Mouse (Mus musculus) myocyte (in vitro differentiated cells): ENCODE results near the gene Krtap31-1.

Experiments used
- E2F4 ChIP-seq: IDR thresholded peaks from one replicate; pipeline ENCODE4 v1.6.1; 2011; ENCODE audit warnings: mild to moderate bottlenecking, control low read depth, moderate library complexity; ENCODE audit not compliant: insufficient read depth
- MAX ChIP-seq: IDR thresholded peaks from one replicate; pipeline ENCODE4 v1.6.1; 2011; ENCODE audit warnings: low read depth, mild to moderate bottlenecking, control low read depth
- MYOD1 ChIP-seq, 3 experiments: IDR thresholded peaks; one replicate each; pipeline ENCODE4 v1.6.1; 2011; ENCODE audit warnings: control low read depth in 2 of 3, low read depth in 2 of 3, mild to moderate bottlenecking in 2 of 3, moderate library complexity in 1 of 3; ENCODE audit not compliant: insufficient read length in 2 of 3, control insufficient read depth in 1 of 3
- POLR2A ChIP-seq: IDR thresholded peaks from one replicate; pipeline ENCODE4 v1.6.1; 2011; ENCODE audit warnings: low read depth, mild to moderate bottlenecking, control low read depth, moderate library complexity; ENCODE audit not compliant: insufficient read length
- POLR2AphosphoS2 ChIP-seq: IDR thresholded peaks from one replicate; pipeline ENCODE4 v1.6.1; 2011; ENCODE audit warnings: low read depth, control low read depth; ENCODE audit not compliant: insufficient read length

DNA sequence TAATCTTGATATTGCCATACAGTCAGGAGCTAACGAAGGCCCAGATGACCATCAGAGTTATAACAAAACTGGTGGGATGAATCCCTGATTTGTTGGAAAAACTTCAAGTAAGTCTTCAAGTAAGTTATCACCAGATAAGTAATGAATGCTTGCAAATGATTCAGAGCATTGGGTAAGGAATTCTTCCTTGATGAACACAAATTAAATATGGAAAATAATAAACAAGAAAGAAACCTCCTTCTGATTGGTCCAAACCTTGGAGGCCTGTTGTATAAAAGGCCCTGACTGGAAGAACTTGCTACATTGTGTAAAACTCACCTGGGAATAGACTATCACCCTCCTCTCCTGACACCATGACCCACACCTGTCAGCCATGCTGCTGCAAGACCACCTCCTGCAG lies 28.3 kb downstream of the Krtap31-1 start, which contains the start of gene Krtap31-2:
- TF ChIP-seq POLR2A = no peak
- no peak for TF ChIP-seq MAX
- TF ChIP-seq POLR2AphosphoS2 = no peak
- TF ChIP-seq MYOD1 (IDR thresholded peaks at IDR 0.05; ENCODE audit: control insufficient read depth in 1 of 3, insufficient read length in 2 of 3, low read depth in 2 of 3) = no peak
- TF ChIP-seq E2F4 = no peak
